Mouse (Mus musculus) monocyte, adult 2 months (primary cell): Measurements from ENCODE around the gene Hexdc.

ENCODE experiments used
- DNase-seq, 2 experiments: peaks; one replicate each; pipeline ENCODE4 v3.0.0; 2022; ENCODE audit warnings: low spot score in 2 of 2, low read depth in 1 of 2

Gene Hexdc

GRCm38 (mm10) chr11:121228129-121229017, 24.1 kb downstream of the Hexdc start:
- no peak for DNase-seq

GRCm38 (mm10) chr11:121229018-121229439, 24.8 kb downstream of the Hexdc start, which contains the start of gene Cybc1:
Gene Cybc1, minus strand, starts transcription at chr11:121229322.
- peak; percentile 53 to 82 for DNase-seq

GRCm38 (mm10) chr11:121231191-121231590, 27.0 kb downstream of the Hexdc start:
- DNase-seq: no peak

GRCm38 (mm10) chr11:121231628-121232291, 27.5 kb downstream of the Hexdc start:
- no peak for DNase-seq

GRCm38 (mm10) chr11:121232706-121233105, 28.5 kb downstream of the Hexdc start:
- DNase-seq: no peak

GRCm38 (mm10) chr11:121235475-121236238, 31.4 kb downstream of the Hexdc start:
- DNase-seq: peak in 1 of 2 experiments; percentile 22

GRCm38 (mm10) chr11:121236564-121237344, 32.5 kb downstream of the Hexdc start, which contains the start of gene Narf:
Gene Narf, plus strand, starts transcription at chr11:121237253.
- DNase-seq: peak; percentile 97 to 99

GRCm38 (mm10) chr11:121237345-121238128, 33.3 kb downstream of the Hexdc start:
- DNase-seq: peak in 1 of 2 experiments; percentile 11

- no peak for DNase-seq
These were observed 35.4 kb downstream of the Hexdc start for GRCm38 (mm10) chr11:121239669-121240068.

GRCm38 (mm10) chr11:121250196-121250595, 46.0 kb downstream of the Hexdc start:
- DNase-seq: no peak

GRCm38 (mm10) chr11:121259160-121260100, 55.2 kb downstream of the Hexdc start, which contains the start of gene Foxk2:
Gene Foxk2, plus strand, starts transcription at chr11:121259990.
- DNase-seq: peak; percentile 43 to 73

GRCm38 (mm10) chr11:121260211-121260906, 56.1 kb downstream of the Hexdc start:
- peak in 1 of 2 experiments; percentile 3 for DNase-seq

- DNase-seq: no peak
These were observed 56.8 kb downstream of the Hexdc start for GRCm38 (mm10) chr11:121261074-121261473.
